Mouse (Mus musculus): ENCODE results near the gene Dock8.

Gene Dock8

DNA sequence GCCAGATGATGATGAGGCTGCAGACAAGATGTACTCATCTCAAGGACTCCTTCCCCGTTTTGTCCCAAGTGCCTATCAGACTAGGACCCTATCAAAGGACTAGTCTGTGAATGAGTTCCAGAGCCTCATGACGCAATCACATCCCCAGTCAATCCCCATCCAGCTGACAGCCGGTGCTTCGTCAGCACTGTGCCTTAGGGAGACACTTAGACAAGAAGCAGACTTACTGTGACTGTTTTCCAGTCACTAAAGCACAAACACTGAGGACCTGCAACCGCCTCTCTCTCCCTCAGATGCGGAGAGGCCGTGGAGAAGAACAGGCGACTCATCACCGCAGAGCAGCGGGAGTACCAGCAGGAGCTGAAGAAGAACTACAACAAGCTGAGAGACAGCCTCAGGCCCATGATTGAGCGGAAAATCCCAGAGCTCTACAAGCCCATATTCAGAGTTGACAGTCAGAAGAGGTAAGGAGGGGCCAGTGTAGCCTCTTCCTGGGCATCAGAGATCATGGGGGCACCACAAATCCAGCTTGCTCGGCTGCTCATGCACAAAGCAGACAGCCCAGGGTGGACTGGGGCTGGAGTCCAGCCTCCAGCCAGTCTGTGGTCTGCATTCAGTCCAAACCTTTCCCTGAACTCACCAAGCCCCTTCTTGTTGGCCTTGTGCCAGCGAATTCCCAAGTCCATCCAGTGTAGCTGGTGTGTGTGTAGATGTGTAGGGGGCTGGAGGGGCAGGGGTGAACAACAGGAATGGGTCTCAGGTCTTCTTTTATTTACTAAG, 200.9 kb downstream of the Dock8 start:
- ChIA-PET CTCF (interaction anchor here in 2 of 4 experiments (0.6 kb wide), 2 partner anchors 144 kb away, joined by 3 to 4 read pairs; no protein-coding TSS in a partner anchor), POLR2A (interaction anchor here in 3 of 4 experiments (0.6 to 4.6 kb wide), 9 partner anchors 9 to 748 kb away, joined by 3 to 16 read pairs (median 3); no protein-coding TSS in a partner anchor)

DNA sequence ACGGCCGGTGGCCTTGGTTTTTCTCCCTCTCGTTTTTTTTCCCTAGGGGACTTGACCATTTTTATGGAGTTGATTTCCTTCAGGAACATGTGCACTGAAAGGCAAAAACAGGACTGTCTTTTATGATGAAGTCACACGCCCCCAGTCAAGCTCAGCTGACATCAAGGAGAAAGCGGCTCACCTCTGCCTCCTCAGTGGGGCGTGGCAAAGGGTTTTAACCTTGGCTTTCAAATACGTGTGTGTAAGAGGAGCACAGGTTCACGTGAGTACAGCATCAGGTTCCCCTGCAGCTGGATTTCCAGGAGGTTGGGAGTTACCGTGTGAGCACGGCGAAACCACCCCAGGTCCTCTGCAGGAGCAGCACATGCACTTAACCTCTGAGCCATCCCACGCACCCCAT, 203.7 kb downstream of the Dock8 start:
- ChIA-PET POLR2A (interaction anchor here in 3 of 4 experiments (0.5 to 1.3 kb wide), 10 partner anchors 8 to 284 kb away, joined by 3 to 5 read pairs (median 3); partner anchors contain the start of gene Kank1 (in 1 of the 3)), CTCF (no interaction called here)

DNA sequence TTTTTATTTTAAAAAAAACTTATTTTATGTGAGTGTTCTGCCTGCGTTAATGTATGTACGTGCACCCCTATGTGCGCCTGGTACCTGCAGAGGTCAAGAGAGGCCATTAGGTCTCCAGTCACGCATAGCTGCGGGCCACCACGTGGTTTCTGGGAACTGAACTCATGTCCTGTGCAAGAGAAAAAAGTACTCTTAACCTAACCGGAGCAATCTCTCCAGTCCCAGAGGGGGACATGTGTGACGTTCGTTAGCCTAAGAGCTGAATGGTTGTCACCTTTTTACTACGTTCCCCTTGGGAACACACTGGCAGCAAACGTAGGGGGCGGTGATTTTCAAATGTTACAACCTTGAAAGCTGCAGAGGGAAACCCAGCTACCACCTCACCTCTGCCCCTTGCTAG, 207.6 kb downstream of the Dock8 start:
- POLR2A ChIA-PET, result interaction anchor here in 3 of 4 experiments (0.6 to 7.0 kb wide), 11 partner anchors 8 to 246 kb away, joined by 3 to 39 read pairs (median 6); partner anchors contain the start of genes Cbwd1 (in 2 of the 3) and Kank1 (in 2 of the 3)
- CTCF ChIA-PET, result interaction anchor here in 1 of 4 experiments (1.3 kb wide), 1 partner anchor 99 kb away, joined by 3 read pairs; no protein-coding TSS in a partner anchor

DNA sequence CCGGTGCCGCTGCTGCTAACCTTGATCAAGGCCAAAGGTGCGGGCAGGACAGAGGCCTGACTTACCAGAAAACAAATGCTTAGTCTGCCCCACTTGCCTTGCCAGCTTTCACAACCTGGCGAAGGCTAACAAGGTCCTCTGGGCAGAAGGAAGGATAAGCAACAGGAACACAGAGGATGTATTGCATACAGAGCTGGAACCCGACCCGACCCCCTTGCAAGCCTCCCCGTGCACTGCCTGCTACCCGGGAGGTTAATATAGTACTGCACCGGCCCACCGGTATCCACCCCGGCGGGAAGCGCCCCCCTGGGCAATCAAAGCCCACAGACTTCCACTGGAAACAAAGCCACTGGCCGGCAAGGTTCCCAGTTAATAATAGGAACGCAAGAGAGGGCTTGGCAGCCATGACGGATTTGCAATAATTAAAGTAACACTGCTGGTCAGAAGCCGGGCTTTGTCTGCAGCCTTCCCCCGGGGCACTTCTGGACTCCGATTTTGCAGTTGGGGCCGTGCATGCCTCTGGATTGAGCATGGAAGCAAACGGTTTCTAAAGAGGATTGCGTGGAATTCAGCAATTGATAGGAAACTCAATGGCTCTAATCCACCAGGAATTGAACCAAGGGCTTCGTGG, 208.5 kb downstream of the Dock8 start:
- ChIA-PET CTCF (interaction anchor here in 1 of 4 experiments (1.3 kb wide), 1 partner anchor 100 kb away, joined by 3 read pairs; no protein-coding TSS in a partner anchor), POLR2A (interaction anchor here in 2 of 4 experiments (0.6 to 7.0 kb wide), 7 partner anchors 9 to 247 kb away, joined by 3 to 39 read pairs (median 9); partner anchors contain the start of genes Kank1 (in 2 of the 2) and Cbwd1 (in 1 of the 2))

DNA sequence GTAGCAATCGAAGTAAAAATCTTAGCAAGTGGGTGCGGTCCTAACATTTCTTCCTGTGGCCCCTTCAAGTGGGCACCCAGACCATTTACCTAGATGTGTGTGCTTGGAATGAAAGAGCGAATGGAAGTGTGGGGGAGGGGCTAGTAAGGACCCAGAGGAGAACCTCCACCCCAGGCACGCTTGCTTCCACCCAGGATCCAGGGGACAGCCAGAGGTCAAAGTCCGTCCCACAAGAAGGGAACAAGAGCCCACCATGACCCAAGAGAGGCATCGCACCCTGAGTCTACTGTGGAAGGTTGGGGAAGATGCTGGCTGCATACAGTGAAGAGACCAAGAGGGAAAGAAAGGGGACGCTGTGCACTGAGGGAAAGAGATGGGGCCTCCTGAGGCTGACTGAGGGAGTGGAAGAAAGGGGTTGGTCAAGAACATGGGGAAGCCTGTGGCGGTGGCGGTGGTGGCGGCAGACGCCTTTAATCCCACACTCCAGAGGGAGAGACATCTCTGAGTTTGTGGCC, 209.3 kb downstream of the Dock8 start:
- ChIA-PET CTCF (no interaction called here), POLR2A (interaction anchor here in 2 of 4 experiments (0.7 to 7.0 kb wide), 7 partner anchors 8 to 101 kb away, joined by 3 to 39 read pairs (median 3); partner anchors contain the start of gene Kank1 (in 1 of the 2))

DNA sequence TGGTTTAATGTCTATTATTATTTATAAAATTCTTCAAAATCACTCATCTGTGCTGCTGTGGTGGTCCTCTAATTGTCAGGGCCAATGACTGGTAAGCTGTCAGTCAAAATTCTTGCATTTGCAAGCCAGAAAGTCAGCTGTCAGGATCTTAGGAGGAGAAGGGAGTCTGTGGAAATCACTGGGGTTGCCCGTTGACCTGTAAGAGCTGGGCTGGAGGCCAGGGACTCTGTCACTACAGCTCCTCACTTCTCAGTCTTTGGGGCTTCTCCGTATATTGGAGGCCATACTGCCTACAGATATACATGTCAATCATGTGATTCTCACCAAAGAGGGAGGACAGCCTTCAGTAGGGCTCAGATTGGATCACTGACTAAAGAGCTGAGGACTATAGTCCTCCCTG, 221.3 kb downstream of the Dock8 start:
- CTCF ChIA-PET, result no interaction called here
- POLR2A ChIA-PET, result interaction anchor here in 1 of 4 experiments (0.7 kb wide), 1 partner anchor 9 kb away, joined by 3 read pairs; no protein-coding TSS in a partner anchor

DNA sequence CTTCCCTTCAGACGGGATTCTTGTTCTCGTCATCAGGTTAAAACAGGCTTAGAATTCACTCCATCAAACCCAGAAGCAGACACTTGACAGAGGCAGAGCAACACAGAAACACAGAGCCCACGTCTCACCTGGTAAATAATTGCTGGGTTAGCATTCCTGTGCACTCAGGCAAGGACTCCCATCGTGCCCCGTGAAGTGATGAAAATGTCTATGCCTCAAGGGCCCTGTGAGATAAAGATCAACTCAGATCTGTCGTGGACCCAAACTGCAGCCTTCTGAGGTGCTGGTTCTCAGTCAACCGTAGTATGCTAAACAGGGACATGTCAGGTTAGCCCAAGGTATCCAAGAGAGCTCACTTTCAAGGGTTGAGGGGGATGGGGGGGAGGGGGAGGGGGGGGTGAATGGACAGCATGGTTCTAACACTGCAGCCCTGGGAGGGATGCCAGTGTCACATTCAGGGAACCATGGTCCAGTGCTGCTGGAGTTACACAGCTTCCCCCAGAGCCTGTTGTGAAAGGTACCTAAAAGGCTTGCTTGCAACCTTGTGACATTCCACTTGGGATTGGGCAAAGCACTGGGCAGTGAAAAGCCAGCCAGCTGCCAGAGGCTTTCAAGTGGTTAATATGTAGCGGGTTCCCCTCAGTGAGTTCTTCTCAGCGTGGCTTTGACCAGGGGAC, 222.8 kb downstream of the Dock8 start:
- CTCF ChIA-PET, result interaction anchor here in 2 of 4 experiments (0.5 to 0.6 kb wide), 3 partner anchors 112 to 1465 kb away, joined by 3 read pairs; no protein-coding TSS in a partner anchor
- POLR2A ChIA-PET, result interaction anchor here in 2 of 4 experiments (0.7 to 0.9 kb wide), 2 partner anchors 9 to 13 kb away, joined by 3 to 5 read pairs; no protein-coding TSS in a partner anchor

DNA sequence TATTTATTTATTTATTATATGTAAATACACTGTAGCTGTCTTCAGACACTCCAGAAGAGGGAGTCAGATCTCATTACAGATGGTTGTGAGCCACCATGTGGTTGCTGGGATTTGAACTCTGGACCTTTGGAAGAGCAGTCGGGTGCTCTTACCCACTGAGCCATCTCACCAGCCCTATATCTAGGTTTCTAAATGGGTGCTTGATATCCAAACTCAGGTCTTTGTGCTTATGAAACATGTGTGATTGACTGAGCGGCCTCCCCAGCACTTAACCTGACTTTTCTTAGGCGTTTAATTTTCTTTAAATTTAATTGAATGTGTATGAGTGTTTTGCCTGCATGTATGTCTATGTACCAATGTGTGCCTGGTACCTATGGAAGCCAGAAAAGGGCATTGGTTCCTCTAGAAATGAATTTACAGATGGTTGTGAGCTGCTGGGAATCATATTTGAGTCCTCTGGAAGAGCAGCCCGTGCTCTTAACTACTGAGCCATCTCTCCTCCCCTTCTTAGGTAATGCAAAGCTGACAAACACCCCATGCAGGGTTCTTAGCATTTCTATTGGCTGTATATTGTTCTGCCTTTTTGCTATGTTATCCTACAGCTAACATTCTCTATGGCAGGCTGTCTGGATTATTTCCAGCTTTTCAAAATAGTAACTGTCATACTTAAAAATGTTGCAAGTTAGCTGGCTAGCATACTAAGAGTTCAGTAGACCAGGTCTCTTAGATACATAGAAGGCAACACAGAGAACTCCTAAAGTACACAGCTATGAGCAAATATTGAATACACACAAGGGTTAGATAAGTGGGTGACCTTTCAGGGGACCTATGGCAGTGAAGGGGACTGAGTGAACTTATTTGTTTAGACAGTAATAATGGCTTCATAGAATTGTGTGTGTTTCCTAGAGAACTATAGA, 231.0 kb downstream of the Dock8 start:
- POLR2A ChIA-PET, result interaction anchor here in 3 of 4 experiments (0.6 to 1.7 kb wide), 8 partner anchors 8 to 1530 kb away, joined by 3 to 5 read pairs (median 4); no protein-coding TSS in a partner anchor

DNA sequence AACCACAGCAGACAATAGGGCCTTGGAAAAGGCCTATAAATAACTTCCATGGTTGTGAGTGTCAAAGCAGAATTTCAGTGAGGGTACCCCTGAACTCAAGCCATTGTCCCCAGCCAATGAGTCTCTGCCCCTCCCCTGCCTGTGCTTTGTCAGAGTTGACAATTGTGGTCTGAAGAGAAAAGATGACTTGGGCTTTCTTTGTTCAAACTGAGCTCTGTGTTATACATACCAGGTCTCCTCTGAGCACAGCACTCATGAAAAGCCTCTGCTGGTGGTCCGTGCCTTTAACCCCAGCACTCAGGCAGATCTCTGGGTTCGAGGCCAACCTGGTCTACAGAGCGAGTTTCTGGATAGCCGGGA, 231.6 kb downstream of the Dock8 start:
- ChIA-PET CTCF (interaction anchor here in 1 of 4 experiments (0.8 kb wide), 1 partner anchor 1023 kb away, joined by 10 read pairs; no protein-coding TSS in a partner anchor), POLR2A (interaction anchor here in 3 of 4 experiments (0.6 to 1.7 kb wide), 9 partner anchors 9 to 1529 kb away, joined by 3 to 5 read pairs (median 4); no protein-coding TSS in a partner anchor)

More for the DNA sequence above, 231.0 kb downstream of the Dock8 start:
- CTCF ChIA-PET, result interaction anchor here in 1 of 4 experiments (0.8 kb wide), 1 partner anchor 1023 kb away, joined by 10 read pairs; no protein-coding TSS in a partner anchor

DNA sequence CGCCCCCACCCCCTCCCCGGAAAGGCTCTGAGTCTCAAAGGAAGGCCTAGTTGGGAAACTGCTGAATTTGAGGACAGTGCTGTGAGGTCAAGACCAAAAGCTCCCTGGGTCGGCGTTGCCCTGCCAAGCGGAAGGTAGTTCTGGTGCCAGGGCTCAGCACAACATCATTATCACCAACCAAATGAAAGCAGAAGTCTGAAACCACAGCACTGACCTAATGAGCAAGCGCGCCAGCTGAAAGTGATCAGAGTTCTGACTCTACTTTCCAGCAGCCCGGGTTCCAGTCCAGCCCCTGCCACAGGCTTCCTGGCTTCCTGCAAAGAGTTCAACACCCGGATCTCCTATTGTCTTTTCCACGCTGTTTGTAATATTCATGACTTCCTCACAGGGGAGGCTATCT, 232.7 kb downstream of the Dock8 start:
- ChIA-PET CTCF (no interaction called here), POLR2A (interaction anchor here in 2 of 4 experiments (1.0 to 1.5 kb wide), 4 partner anchors 9 to 34 kb away, joined by 3 to 5 read pairs (median 3); no protein-coding TSS in a partner anchor)

DNA sequence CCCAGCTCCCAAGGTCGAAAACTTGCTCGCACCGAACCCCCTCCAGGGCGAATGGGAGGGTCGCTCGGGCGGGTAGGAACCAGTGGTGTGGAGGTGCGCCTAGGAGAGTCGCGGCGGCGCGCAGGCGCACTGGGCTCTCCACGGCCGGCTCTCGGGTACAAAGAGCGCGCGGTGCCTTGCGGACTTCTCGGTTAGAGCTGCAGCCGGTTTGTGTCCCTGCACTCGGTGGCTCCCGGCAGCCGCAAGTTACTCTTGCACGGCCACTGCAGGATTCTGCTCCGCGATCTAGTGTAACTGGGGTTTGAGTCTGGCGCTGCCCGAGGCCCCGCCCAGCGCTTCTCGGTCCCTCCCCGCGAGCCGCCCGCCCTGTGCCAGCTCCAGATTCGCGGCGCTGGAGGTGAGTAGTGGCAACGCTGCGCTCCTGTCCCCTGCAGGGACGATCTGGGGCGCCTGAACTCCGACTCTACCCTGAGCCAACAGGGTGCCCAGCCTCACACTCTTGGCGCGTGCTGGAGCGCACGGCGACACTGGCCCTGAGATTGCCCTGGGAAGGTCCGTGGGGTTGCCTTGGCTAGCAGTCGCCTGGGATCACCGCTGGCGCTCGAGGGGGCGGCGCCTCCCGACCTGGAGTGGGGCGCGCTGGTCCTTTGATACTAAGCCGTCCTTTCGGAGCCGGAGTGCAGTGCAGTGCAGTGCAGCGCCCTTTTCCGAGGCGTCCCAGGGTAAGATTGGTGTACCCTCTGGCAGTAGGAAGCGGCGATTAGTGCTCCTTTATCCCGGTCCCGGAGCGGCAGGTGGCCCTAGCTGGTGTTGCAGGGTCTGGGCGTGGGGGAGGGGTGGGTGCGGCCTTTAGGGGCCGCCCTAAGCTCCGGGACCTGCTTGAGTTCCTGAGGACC, 237.5 kb downstream of the Dock8 start, which contains the start of gene Kank1:
Gene Kank1 (plus strand): TSS at position 380 of the 896 bp plus-strand sequence.
- ChIA-PET CTCF (interaction anchor here in 3 of 4 experiments (0.7 to 2.0 kb wide), 4 partner anchors 9 to 130 kb away, joined by 3 to 9 read pairs (median 4); no protein-coding TSS in a partner anchor), POLR2A (interaction anchor here in 3 of 4 experiments (0.5 to 2.9 kb wide), 37 partner anchors 8 to 1025 kb away, joined by 3 to 39 read pairs (median 4); partner anchors contain the start of genes Cbwd1 (in 2 of the 3) and Dmrt2 (in 1 of the 3))

DNA sequence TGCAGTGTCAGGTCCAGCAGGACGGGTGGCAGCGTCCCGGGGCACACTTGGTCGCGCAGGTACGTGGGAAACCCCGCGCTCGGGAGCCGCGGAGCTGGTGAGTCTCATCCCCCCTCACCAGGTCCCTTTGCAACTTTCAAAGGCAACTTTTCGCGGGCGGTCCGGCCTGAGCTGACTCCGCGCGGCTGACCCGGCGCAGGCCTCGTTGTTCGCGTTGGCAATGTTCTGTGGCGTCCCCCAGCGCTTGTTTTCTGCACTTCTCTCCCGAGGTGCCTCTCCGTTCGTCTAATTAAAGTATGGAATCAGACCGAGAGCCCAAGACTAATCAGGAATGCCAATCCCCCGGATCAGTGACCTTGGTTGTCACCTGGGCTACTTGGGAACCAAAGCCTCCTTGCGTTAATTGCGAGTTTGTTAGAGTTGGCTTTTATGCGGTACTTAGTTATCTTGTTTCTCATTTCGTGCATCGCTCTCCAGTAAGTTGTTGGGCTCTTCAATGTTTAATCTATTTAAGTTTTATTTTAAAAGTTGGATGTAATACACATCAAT, 238.2 kb downstream of the Dock8 start:
- POLR2A ChIA-PET, result interaction anchor here in 3 of 4 experiments (0.5 to 2.9 kb wide), 16 partner anchors 8 to 1026 kb away, joined by 3 to 39 read pairs (median 4); partner anchors contain the start of gene Dmrt2 (in 1 of the 3)
- CTCF ChIA-PET, result interaction anchor here in 3 of 4 experiments (0.7 to 2.0 kb wide), 3 partner anchors 130 to 239 kb away, joined by 3 to 10 read pairs (median 9); no protein-coding TSS in a partner anchor

DNA sequence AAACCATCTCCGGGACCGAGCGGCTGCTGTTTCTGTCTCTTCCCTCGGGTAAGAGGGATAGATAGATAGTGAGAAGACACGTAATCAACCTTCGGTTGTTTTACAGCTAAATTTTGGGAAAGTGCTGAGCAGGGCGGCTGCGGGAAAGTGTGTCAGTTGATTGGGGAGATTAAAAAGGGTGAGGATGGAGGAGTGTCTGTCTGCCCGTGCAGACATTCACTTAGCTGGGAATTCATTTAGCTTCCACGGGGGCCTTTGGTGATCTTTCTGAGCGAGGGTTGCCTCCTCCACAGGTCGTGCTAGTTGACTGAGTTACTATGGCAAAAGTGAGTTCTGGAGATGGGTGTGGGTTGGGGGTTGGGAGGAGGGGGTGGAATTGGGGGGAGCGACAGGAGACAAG, 238.8 kb downstream of the Dock8 start:
- ChIA-PET POLR2A (interaction anchor here in 2 of 4 experiments (0.6 to 2.9 kb wide), 6 partner anchors 10 to 434 kb away, joined by 3 to 39 read pairs (median 6); partner anchors contain the start of gene Dmrt2 (in 1 of the 2)), CTCF (interaction anchor here in 2 of 4 experiments (0.7 to 2.0 kb wide), 2 partner anchors 131 to 240 kb away, joined by 9 to 10 read pairs; no protein-coding TSS in a partner anchor)

DNA sequence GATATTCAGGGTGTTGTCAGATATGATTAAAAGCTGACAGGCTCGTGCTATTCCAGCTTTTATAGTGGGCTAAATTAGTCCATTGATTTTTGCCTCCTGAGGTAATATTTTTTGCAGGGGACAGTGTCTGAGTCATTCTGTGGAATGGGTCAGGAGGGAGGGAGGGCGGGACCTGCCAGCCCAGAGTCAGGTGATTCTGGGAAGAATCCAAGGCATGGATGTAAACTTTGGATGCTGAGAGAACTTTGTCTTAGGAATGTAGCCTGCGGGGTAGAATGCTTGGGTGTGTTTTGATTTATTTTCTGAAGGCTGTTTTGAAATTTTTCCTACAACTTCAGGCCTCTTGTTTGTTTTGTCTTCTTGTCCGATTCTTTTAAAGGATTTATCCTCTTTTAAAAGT, 244.2 kb downstream of the Dock8 start:
- ChIA-PET POLR2A (no interaction called here), CTCF (no interaction called here)

DNA sequence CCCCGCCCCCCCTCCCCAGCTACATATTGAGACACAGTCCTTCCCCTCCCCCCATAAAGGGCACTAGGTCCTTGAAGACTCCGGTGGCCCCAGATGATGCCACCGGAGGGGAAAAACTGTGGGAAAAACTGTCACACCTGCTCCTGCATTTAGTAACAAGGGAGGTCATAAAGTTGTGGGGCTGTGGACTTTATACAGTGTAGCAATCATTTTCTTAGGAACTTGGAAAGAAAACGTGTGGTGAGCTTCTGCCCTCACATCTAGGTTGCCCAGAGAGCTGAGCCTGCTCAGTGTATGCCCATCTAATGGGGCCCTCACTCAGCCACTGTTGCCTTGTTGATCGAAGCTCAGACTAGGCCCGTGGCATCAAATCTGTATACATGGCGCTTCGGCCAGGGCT, 246.7 kb downstream of the Dock8 start:
- POLR2A ChIA-PET, result interaction anchor here in 2 of 4 experiments (0.7 to 2.6 kb wide), 4 partner anchors 10 to 137 kb away, joined by 3 to 14 read pairs (median 4); partner anchors contain the start of gene Kank1 (in 1 of the 2)
- CTCF ChIA-PET, result interaction anchor here in 1 of 4 experiments (1.1 kb wide), 1 partner anchor 10 kb away, joined by 3 read pairs; the partner anchor contains the start of gene Kank1

Data from embryonic stem cell, embryonic (primary cell).